Mouse (Mus musculus): ENCODE measurements around the gene Shisa3. TPM values are rescaled to one million over a fixed set of nuclear protein-coding genes. Genes with fewer than 3 reads are reported as not detected.

Shisa3 gene
- total and polyA plus RNA-seq, 3 experiments: 0.06 TPM; not detected in 2

GRCm38 (mm10) chr5:67654572-67654971 is 46.9 kb downstream of the Shisa3 start:
- Histone ChIP-seq H3K27ac (ENCODE audit: control insufficient read depth, low read depth, low read length) (no peak overlapping the region), H3K4me1 (ENCODE audit: control insufficient read depth in 1 of 2, insufficient read depth in 2 of 2, low read length in 2 of 2) (no peaks in the 10 kb centered on the region), H3K4me3 (ENCODE audit: control insufficient read depth in 1 of 2, insufficient read depth in 1 of 2, low read depth in 2 of 2, low read length in 2 of 2) (no peak overlapping the region), H3K36me3 (ENCODE audit: control insufficient read depth in 1 of 2, insufficient read depth in 2 of 2, low read length in 2 of 2) (peaks cover 0 to 6% of the 10 kb centered on the region in 2 experiments; a peak in 2 of 4 replicates), H3K27me3 (ENCODE audit: control insufficient read depth in 1 of 2, insufficient read depth in 2 of 2, low read length in 2 of 2) (no peaks in the 10 kb centered on the region), H3K79me2 (ENCODE audit: control insufficient read depth, insufficient read depth, low read length, poor library complexity) (no peaks in the 10 kb centered on the region), H3K9ac (ENCODE audit: control insufficient read depth, low read depth, low read length, poor library complexity, severe bottlenecking) (no peak overlapping the region), H3K9me3 (replicated peaks; ENCODE audit: insufficient read depth, low read length) (no peaks in the 10 kb centered on the region)
- no peak for DNase-seq (ENCODE audit: low read depth, low spot score)
- no peak for TF ChIP-seq KAT2A (conservative IDR thresholded peaks at IDR 0.05; ENCODE audit: low read depth, low read length)
- no peak for TF ChIP-seq ZKSCAN1 (IDR thresholded peaks at IDR 0.05; ENCODE audit: low read depth, low read length)
- no peak for TF ChIP-seq SMC3 (IDR thresholded peaks at IDR 0.05; ENCODE audit: low read depth, low read length)
- TF ChIP-seq GABPA (IDR thresholded peaks at IDR 0.05; ENCODE audit: low read depth, low read length): no peak
- no peak for TF ChIP-seq E2F4 (IDR thresholded peaks at IDR 0.05; ENCODE audit: borderline replicate concordance, low read depth, low read length)
- no peak for TF ChIP-seq TAL1 (IDR thresholded peaks at IDR 0.05; ENCODE audit: low read length)
- TF ChIP-seq ZNF384 (IDR thresholded peaks at IDR 0.05; ENCODE audit: low read depth, low read length): no peak
- no peak for TF ChIP-seq RAD21 (IDR thresholded peaks at IDR 0.05; ENCODE audit: low read depth, low read length)
- TF ChIP-seq HCFC1 (IDR thresholded peaks at IDR 0.05; ENCODE audit: low read depth, low read length): no peak
- no peak for TF ChIP-seq MYC (IDR thresholded peaks at IDR 0.05; ENCODE audit: low read depth, low read length)
- no peak for TF ChIP-seq NELFE (IDR thresholded peaks at IDR 0.05; ENCODE audit: low read depth, low read length)
- TF ChIP-seq USF2 (IDR thresholded peaks at IDR 0.05; ENCODE audit: borderline replicate concordance in 1 of 2, insufficient read depth in 1 of 2, low read depth in 1 of 2, low read length in 2 of 2): no peak
- TF ChIP-seq BHLHE40 (IDR thresholded peaks at IDR 0.05; ENCODE audit: borderline replicate concordance, low read depth, low read length): no peak
- TF ChIP-seq SIN3A (IDR thresholded peaks at IDR 0.05; ENCODE audit: low read length): no peak
- TF ChIP-seq MYB (IDR thresholded peaks at IDR 0.05; ENCODE audit: low read depth, low read length): no peak

GRCm38 (mm10) chr5:67655696-67656519 is 48.2 kb downstream of the Shisa3 start:
- no peak for DNase-seq (ENCODE audit: low read depth, low spot score)
- no peak for TF ChIP-seq TAL1 (IDR thresholded peaks at IDR 0.05; ENCODE audit: low read length)
- no peak for TF ChIP-seq ELF1 (IDR thresholded peaks at IDR 0.05; ENCODE audit: low read depth, low read length)
- Histone ChIP-seq H3K4me1 (ENCODE audit: control insufficient read depth in 1 of 2, insufficient read depth in 2 of 2, low read length in 2 of 2) (no peaks in the 10 kb centered on the region), H3K27me3 (ENCODE audit: control insufficient read depth in 1 of 2, insufficient read depth in 2 of 2, low read length in 2 of 2) (no peaks in the 10 kb centered on the region), H3K4me3 (ENCODE audit: control insufficient read depth in 1 of 2, insufficient read depth in 1 of 2, low read depth in 2 of 2, low read length in 2 of 2) (no peak overlapping the region), H3K9ac (ENCODE audit: control insufficient read depth, low read depth, low read length, poor library complexity, severe bottlenecking) (no peak overlapping the region), H3K9me3 (replicated peaks; ENCODE audit: insufficient read depth, low read length) (no peaks in the 10 kb centered on the region), H3K27ac (ENCODE audit: control insufficient read depth, low read depth, low read length) (no peak overlapping the region), H3K36me3 (ENCODE audit: control insufficient read depth in 1 of 2, insufficient read depth in 2 of 2, low read length in 2 of 2) (peaks cover 0 to 5% of the 10 kb centered on the region in 2 experiments; a peak in 2 of 4 replicates), H3K79me2 (ENCODE audit: control insufficient read depth, insufficient read depth, low read length, poor library complexity) (no peaks in the 10 kb centered on the region)
